Mouse (Mus musculus) heart, embryonic 11.5 days (tissue): ENCODE measurements around the gene Maml2. TPM values are rescaled to one million over a fixed set of nuclear protein-coding genes. Genes with fewer than 3 reads are reported as not detected.
A peak's percentile ranks its signal among the peaks of the same experiment; 100 is the strongest.

ENCODE experiments used
- ATAC-seq: fragments of 200-750 bp; cut with Nextera tagmentation; replicated peaks from 2 replicates; pipeline ENCODE4 v1.8.0; 2017; ENCODE audit warnings: moderate library complexity; ENCODE audit not compliant: insufficient number of reproducible peaks, low FRiP score, low TSS enrichment
- H3K27ac ChIP-seq: fragments of 300-500 bp; sonication (generic); 2 replicates; pipeline ENCODE4 v1.5.1; 2014; ENCODE audit warnings: mild to moderate bottlenecking, low read depth, low read length
- H3K27me3 ChIP-seq: fragments of 300-500 bp; sonication (generic); 2 replicates; pipeline ENCODE4 v1.6.1; 2014; ENCODE audit warnings: mild to moderate bottlenecking, low read length, mixed read lengths; ENCODE audit not compliant: control insufficient read depth, insufficient read depth
- H3K36me3 ChIP-seq: fragments of 300-500 bp; sonication (generic); 2 replicates; pipeline ENCODE4 v1.6.1; 2014; ENCODE audit warnings: mild to moderate bottlenecking, low read length, moderate library complexity, mixed read lengths; ENCODE audit not compliant: control insufficient read depth, insufficient read depth
- H3K4me1 ChIP-seq: fragments of 300-500 bp; sonication (generic); 2 replicates; pipeline ENCODE4 v1.6.1; 2014; ENCODE audit warnings: low read length; ENCODE audit not compliant: control insufficient read depth, insufficient read depth
- H3K4me2 ChIP-seq: fragments of 300-500 bp; sonication (generic); 2 replicates; pipeline ENCODE4 v1.6.1; 2014; ENCODE audit warnings: mild to moderate bottlenecking, moderate library complexity
- H3K4me3 ChIP-seq: fragments of 300-500 bp; sonication (generic); 2 replicates; pipeline ENCODE4 v1.5.1; 2014; ENCODE audit warnings: low read depth, low read length
- H3K9ac ChIP-seq: fragments of 300-500 bp; sonication (generic); 2 replicates; pipeline ENCODE4 v1.6.1; 2014; ENCODE audit warnings: mild to moderate bottlenecking, low read depth, low read length, moderate library complexity
- H3K9me3 ChIP-seq: fragments of 300-500 bp; sonication (generic); replicated peaks from 2 replicates; pipeline ENCODE4 v1.6.1; 2016; ENCODE audit warnings: low read length; ENCODE audit not compliant: control insufficient read depth
- WGBS: fragments of 180-500 bp; shearing (Covaris S2); extraction: QIAGEN DNeasy Blood & Tissue Kit; methylation state at CpG from one replicate; pipeline ENCODE4 v1.1.7; 2014; ENCODE audit not compliant: insufficient replicate concordance; 5-methylcytosine and 5-hydroxymethylcytosine counted together
- polyA plus RNA-seq: library from polyadenylated mRNA; unstranded; fragments of >200 nt; fragmentation: Nextera tagmentation; extraction: Ambion mirVana; gene quantifications from 2 replicates; pipeline ENCODE4 v1.2.1, GENCODE M21; 2014

Maml2 gene
- polyA plus RNA-seq, 1 experiment from 2014 or later, result 9.1 TPM

DNA sequence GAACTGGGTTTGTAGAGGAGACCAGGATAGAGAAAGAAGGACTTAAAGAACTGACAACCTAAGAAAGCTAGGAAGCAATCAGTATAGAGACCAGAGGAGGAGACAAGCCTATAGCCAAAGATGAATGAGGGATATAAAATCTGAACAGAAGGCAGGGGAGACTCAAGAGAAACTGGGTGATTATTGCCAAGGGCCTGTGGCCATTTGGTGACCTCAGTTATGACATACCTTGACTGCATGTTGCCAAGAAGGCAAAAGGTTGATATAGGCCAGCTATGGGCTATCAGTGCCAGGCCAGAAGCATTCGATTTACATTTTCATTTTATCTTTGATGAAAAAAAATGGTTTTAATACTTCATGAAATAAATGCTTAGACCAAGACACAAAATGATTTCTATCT lies 327.0 kb downstream of the Maml2 start:
- Histone ChIP-seq H3K27ac (no peak overlapping the region), H3K9ac (no peak overlapping the region), H3K27me3 (no peaks in the 10 kb centered on the region), H3K36me3 (peaks cover 5% of the 10 kb centered on the region; the same call in 1 of the 2 replicates), H3K4me3 (no peak overlapping the region), H3K4me2 (no peak overlapping the region), H3K9me3 (no peaks in the 10 kb centered on the region), H3K4me1 (no peaks in the 10 kb centered on the region; the same call in 1 of the 2 replicates)
- 73% methylated on average over 1 of the region's 1 CpGs for WGBS
- ATAC-seq, result no peak

DNA sequence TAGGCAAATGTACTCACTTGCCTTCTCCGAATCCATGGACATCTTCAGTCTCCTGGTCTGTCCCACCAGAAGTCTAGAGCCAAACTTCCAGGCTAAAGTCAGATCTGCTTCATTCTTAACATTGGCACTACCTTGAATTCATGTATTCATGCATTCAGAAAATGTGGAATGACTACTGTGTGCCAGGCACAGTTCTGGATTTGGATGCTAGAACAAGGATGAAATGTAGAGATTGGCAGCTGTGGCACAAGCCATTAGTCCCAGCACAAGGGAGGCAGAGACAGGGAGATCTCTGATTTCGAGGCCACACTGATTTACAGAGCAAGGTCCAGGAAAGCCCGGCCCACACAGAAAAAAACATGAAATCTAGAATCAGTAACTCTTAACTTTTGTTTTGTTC lies 327.5 kb downstream of the Maml2 start:
- no peak overlapping the region for H3K9ac ChIP-seq
- H3K9me3 ChIP-seq, result no peaks in the 10 kb centered on the region
- H3K4me3 ChIP-seq, result no peak overlapping the region
- H3K4me2 ChIP-seq, result no peak overlapping the region
- WGBS, result 85% methylated on average over 3 of the region's 3 CpGs
- no peak for ATAC-seq
- H3K27ac ChIP-seq, result no peak overlapping the region
- H3K27me3 ChIP-seq, result no peaks in the 10 kb centered on the region
- peaks cover 5% of the 10 kb centered on the region; the same call in 1 of the 2 replicates for H3K36me3 ChIP-seq
- no peaks in the 10 kb centered on the region; the same call in 1 of the 2 replicates for H3K4me1 ChIP-seq

- H3K4me1 ChIP-seq, result no peaks in the 10 kb centered on the region; the same call in 1 of the 2 replicates
- no peak for ATAC-seq
- no peak overlapping the region for H3K27ac ChIP-seq
- no peak overlapping the region for H3K9ac ChIP-seq
- H3K27me3 ChIP-seq, result no peaks in the 10 kb centered on the region
- no peak overlapping the region for H3K4me3 ChIP-seq
- H3K36me3 ChIP-seq, result peaks cover 3% of the 10 kb centered on the region; the same call in 1 of the 2 replicates
- H3K4me2 ChIP-seq, result no peak overlapping the region
- no peaks in the 10 kb centered on the region for H3K9me3 ChIP-seq
- WGBS, result 76% methylated on average over 3 of the region's 3 CpGs
Measured at GRCm38 (mm10) chr9:13626480-13626879, 328.7 kb downstream of the Maml2 start.

- Histone ChIP-seq H3K4me1 (peaks cover 22% of the 10 kb centered on the region), H3K9me3 (no peaks in the 10 kb centered on the region), H3K27ac (0 out of 2 replicates have a peak overlapping the region, but pooled peaks have one; percentile 12), H3K4me3 (no peak overlapping the region), H3K9ac (no peak overlapping the region), H3K4me2 (no peak overlapping the region), H3K27me3 (no peaks in the 10 kb centered on the region), H3K36me3 (no peaks in the 10 kb centered on the region)
- WGBS, result 39% methylated on average over 1 of the region's 1 CpGs
- no peak for ATAC-seq
Measured at GRCm38 (mm10) chr9:13633371-13633770, 335.6 kb downstream of the Maml2 start.

DNA sequence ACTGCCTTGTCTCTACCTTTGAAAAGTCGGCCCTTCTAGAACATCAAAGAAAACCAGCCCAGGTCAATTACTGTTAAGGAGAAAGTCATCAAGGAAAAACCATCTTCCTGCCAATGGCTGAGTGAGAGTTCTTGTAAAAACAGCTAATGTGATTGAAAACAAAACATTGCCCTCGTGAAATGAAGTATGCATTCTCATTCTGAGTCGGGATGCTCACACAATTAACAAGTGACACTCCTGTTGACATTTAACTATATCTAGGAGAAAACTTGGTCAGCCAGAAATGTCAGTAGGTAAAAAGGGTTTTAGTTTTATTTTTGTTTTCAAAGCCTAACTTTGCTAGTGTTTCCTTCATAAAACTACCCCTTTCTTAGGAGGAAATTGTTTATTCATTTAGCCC lies 341.9 kb downstream of the Maml2 start:
- peaks cover 6% of the 10 kb centered on the region for H3K4me1 ChIP-seq
- no peak overlapping the region for H3K4me2 ChIP-seq
- H3K27ac ChIP-seq, result no peak overlapping the region
- no peak overlapping the region for H3K4me3 ChIP-seq
- 53% methylated on average over 3 of the region's 3 CpGs for WGBS
- no peak for ATAC-seq
- H3K36me3 ChIP-seq, result no peaks in the 10 kb centered on the region
- no peak overlapping the region for H3K9ac ChIP-seq
- H3K27me3 ChIP-seq, result no peaks in the 10 kb centered on the region
- no peaks in the 10 kb centered on the region for H3K9me3 ChIP-seq

- Histone ChIP-seq H3K27me3 (no peaks in the 10 kb centered on the region), H3K4me2 (no peak overlapping the region), H3K27ac (0 out of 2 replicates have a peak overlapping the region, but pooled peaks have one; percentile 18), H3K9me3 (no peaks in the 10 kb centered on the region), H3K4me3 (no peak overlapping the region), H3K36me3 (no peaks in the 10 kb centered on the region), H3K9ac (no peak overlapping the region), H3K4me1 (peaks cover 6% of the 10 kb centered on the region; the same call in 1 of the 2 replicates)
- 53% methylated on average over 5 of the region's 5 CpGs for WGBS
- ATAC-seq, result no peak
Measured at GRCm38 (mm10) chr9:13645153-13645552, 347.4 kb downstream of the Maml2 start.

DNA sequence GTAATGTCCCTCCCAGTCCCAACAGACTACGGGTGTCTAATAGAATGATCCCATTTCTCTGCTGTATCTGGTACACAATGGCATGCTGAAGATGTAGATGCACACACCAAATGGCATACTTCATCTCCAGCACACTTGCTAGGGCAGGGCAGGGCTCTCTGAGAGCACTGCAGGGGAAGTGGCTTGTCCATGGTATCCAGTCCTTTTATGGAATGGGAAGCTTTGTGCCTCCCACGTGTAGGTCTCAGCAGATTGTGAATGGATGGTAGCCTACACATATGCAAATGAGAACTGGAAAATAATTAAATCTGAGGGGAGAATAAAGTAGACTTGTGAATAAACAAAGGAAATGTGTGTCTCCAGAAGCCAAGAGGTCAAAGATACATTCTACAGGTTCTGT lies 353.3 kb downstream of the Maml2 start:
- 75% methylated on average over 2 of the region's 2 CpGs for WGBS
- Histone ChIP-seq H3K36me3 (no peaks in the 10 kb centered on the region), H3K4me2 (no peak overlapping the region), H3K9ac (no peak overlapping the region), H3K9me3 (no peaks in the 10 kb centered on the region), H3K27me3 (no peaks in the 10 kb centered on the region), H3K27ac (no peak overlapping the region), H3K4me1 (peaks cover 6% of the 10 kb centered on the region), H3K4me3 (no peak overlapping the region)
- ATAC-seq, result no peak

- ATAC-seq, result no peak
- H3K27ac ChIP-seq, result no peak overlapping the region
Measured at GRCm38 (mm10) chr9:13651828-13652227, 354.1 kb downstream of the Maml2 start.

DNA sequence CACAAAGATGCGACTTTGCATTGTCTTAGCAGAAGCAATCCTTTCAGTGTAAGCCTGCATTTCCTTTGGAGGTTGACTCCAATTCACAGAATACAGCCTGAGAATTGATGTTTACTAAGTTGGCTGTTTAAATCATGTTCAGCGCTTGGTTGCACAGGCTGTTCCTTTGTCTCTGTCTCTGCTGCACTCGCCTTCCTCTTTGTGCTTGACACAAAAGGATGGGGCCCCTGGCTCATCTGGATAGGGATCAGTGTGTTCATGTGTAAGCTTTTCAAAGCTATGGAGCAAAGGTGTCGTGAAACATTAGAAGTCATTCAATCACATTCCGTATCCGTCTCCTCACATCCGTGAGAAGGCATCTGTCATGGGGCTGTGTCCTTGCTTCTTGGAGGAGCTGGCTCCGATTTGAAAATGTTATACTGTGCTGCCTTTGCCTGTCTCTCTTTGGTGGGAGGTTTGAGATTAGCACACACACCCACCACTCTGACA lies 354.7 kb downstream of the Maml2 start:
- Histone ChIP-seq H3K27me3 (no peaks in the 10 kb centered on the region), H3K36me3 (no peaks in the 10 kb centered on the region), H3K4me3 (no peak overlapping the region), H3K4me1 (peaks cover 6% of the 10 kb centered on the region), H3K4me2 (no peak overlapping the region), H3K27ac (no peak overlapping the region), H3K9ac (no peak overlapping the region), H3K9me3 (no peaks in the 10 kb centered on the region)
- ATAC-seq, result no peak
- WGBS, result 66% methylated on average over 8 of the region's 8 CpGs

More at GRCm38 (mm10) chr9:13651828-13652227, 354.1 kb downstream of the Maml2 start:
- H3K27me3 ChIP-seq, result no peaks in the 10 kb centered on the region
- 79% methylated on average over 4 of the region's 4 CpGs for WGBS
- no peak overlapping the region for H3K9ac ChIP-seq
- no peak overlapping the region for H3K4me2 ChIP-seq
- H3K4me3 ChIP-seq, result no peak overlapping the region
- H3K9me3 ChIP-seq, result no peaks in the 10 kb centered on the region
- peaks cover 6% of the 10 kb centered on the region for H3K4me1 ChIP-seq
- H3K36me3 ChIP-seq, result no peaks in the 10 kb centered on the region
